Mouse (Mus musculus): ENCODE data around the gene Ghrhr.
A peak's percentile ranks its signal among the peaks of the same experiment; 100 is the strongest.

Gene Ghrhr

GRCm38 (mm10) chr6:55376076-55376475, at the start of gene Ghrhr:
Gene Ghrhr (plus strand): TSS chr6:55376295.
- no peak for DNase-seq (ENCODE audit: low spot score)

DNA sequence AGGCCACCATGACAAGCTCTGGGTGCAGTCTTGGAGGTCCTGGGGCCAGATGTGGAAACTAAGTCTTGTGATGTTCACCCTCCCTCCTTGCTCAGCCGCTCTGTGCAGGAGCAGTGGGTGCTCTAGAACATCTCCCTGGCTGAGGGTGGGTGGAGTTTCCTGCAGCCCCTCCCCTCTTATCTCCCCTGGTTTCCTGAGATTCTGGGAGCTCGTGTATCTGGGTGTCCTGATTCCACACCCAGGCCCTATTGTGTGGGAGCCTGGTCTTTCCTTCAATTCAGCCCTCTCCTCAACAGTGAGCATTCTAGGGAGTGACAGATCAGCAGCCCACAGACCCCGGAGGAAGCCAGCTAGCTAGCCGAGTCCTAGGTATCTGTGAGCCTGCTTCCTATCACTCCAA, 49.8 kb upstream of the Ghrhr start:
- no peak for DNase-seq (ENCODE audit: low spot score)

DNA sequence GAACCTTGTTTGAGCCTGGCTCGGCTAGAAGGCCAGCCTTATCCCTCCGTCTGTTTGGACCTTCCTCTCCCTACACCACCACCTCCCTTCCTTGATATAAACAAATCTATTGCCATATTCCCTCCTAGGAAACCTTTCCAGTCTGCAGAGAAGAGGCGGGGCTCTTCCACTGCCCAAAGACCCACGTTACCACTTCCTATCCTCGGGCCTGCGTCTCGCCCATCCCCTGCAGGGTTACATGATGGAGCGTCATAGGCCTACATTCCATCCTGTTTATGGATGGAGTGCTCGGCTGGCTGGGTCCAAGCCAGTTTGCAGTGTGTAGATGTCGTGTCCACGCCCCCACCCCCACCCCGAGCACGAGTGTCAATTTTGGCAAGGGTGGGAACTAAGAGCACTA, 48.8 kb upstream of the Ghrhr start:
- no peak for DNase-seq (ENCODE audit: low spot score)

DNA sequence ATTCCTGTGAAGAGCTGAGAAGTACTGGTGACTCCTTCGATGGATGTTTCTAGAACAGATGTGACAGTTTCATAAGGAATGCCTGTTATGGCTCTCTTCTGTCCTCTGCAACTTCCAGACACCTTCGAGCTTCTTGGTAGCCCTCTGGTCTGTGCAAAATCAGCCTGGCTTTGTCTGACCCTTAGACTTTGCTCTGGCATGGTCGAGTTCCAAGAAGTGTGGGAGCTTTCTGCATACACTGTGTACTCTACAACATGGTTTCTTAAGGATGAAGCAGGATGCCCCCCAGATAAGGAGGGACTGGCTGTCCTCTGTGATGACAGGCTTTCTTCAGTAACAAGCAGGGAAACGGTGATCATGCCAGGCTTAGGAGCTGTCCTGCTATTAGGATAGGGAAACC, 47.9 kb upstream of the Ghrhr start:
- DNase-seq (ENCODE audit: low spot score): no peak

GRCm38 (mm10) chr6:55331315-55331714, 44.8 kb upstream of the Ghrhr start:
- no peak for DNase-seq (ENCODE audit: low spot score)

DNA sequence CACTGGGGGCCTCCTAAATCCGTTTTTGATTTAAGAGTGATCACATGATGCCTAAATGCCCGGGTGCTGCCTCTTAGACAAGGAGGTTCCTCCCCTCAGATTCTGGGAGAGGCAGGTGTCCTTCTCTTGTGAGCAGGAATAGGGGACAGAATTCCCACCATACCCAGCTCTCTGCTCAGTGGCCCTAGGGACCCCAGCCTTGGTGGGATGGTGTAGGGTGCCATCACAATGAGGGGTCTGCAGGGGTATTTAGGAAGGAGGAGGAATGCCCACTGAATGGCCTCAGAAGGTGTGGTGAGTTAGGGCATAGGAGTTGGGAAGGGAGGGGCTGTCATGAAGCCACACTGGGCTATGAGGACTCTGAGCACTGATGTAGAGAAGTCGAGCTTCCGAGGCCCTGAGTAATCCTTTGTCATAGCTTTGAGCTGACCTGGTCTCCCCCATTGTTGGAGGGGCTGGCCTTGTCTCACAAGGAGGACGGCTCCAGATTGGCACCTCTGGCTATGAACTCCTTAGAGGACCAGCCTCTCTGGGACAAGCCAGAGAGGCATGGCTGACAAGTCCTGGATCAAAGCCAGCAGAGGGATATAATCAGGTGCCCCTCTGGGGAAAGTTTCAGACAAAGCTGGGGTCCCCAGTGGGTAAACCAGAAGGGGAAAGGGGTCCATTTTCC, 43.9 kb upstream of the Ghrhr start:
- no peak for DNase-seq (ENCODE audit: low spot score)

DNA sequence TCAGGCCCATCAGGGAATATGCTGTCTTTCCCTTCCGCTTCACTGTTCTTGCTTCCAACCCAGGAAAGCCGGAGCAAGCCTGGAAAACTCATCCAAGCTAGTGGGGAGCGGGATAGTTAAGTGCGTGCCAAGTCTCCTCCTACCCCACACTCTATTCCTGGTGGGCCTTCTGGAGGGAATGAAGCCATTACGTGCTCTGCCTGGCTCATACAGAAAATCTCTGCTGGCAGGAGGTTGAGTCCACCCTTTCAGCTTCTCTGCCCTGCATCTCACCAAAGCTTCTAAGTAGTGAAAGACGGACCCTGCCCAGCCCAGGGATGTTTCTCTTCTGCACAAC, 43.4 kb upstream of the Ghrhr start:
- no peak for DNase-seq (ENCODE audit: low spot score)

GRCm38 (mm10) chr6:55335989-55336514, 40.0 kb upstream of the Ghrhr start, which contains the start of gene Aqp1:
Gene Aqp1 (plus strand): TSS chr6:55336432.
- DNase-seq (ENCODE audit: low spot score): peak; percentile 54

DNA sequence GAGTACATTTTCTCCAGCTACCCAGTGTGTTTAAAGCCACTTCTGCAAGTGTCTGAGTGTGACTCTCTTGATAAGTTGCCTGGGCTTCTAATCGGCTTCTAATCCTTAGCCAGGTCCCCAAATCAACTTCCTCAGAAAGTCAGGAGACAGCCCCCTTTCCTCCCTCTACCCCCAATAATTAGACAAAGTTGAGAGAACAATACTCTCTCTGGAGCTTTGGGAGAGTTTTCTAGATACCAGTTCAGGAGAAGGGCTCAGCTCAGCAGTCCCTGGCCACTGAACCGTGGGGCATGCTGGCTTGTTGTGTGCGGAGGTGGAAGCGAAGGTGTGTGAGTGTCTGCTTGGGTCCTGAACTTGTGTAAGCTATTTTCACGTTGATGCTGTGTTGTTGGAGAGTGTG, 38.9 kb upstream of the Ghrhr start:
- no peak for DNase-seq (ENCODE audit: low spot score)

GRCm38 (mm10) chr6:55338077-55338476, 38.0 kb upstream of the Ghrhr start:
- DNase-seq (ENCODE audit: low spot score): no peak

DNA sequence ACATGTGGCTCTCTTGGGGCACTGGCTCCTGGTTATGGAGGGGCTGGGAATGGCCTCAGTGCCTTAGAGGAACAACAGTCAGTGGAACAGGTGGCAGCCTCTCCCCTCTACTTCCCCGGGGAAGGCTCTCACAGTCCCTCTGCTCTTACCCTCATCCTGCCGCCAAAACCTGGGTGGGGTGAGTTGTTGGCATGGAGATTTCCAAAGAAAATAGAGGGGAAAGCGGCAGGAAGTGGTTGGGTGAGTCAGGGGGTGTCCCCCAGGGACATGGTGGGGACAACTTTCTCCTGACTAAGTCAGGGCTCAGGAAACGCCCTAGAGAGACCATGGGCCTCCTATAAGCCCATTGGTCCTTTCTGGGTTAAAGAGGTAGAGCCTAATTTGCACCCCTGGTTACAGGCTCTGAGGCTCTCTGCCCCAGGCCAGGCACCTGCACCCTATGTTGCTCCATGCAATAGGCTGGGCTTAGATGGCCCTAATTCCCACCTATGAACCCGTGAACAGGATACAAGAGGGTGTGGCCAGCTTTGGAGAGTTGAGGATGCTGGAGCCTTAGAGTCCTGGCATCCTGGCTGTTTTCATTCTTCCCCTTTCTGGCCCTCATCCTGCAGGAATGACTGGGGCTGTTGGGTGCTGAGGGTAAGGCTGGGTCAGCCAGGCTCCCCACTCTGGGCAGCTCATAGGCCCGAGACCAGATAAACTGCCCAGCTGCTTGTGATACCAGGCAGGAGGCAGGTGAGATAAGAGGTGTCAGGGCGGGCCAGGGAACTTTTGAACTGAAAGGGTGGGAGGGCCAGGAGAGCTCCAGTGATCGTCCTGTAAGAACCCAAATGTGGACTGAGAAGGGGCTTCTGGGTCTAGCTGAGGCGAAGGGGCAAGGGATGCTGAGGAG, 36.9 kb upstream of the Ghrhr start:
- no peak for DNase-seq (ENCODE audit: low spot score)

GRCm38 (mm10) chr6:55341688-55342087, 34.4 kb upstream of the Ghrhr start:
- DNase-seq (ENCODE audit: low spot score): no peak

GRCm38 (mm10) chr6:55342328-55342727, 33.8 kb upstream of the Ghrhr start:
- DNase-seq (ENCODE audit: low spot score): no peak

DNA sequence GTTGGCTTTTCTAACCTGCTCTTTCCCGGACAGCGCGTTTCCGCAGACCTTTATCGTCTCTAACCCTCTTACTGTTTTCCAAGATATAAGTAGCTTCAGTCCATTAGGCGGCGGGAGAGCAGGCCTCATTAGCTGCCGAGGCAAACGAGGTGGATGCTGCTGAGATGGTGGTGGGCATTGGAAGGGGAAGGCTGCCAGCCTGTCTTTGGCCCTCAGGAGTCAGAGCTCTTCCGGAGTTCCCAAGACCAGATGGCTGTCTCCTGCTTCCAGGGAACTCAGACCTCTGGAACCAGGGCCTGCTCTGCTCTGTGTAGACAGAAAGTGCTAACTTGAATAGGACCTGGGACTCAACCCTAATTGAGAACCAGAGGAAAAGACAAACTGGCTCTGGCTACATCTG, 32.6 kb upstream of the Ghrhr start:
- DNase-seq (ENCODE audit: low spot score): no peak

DNA sequence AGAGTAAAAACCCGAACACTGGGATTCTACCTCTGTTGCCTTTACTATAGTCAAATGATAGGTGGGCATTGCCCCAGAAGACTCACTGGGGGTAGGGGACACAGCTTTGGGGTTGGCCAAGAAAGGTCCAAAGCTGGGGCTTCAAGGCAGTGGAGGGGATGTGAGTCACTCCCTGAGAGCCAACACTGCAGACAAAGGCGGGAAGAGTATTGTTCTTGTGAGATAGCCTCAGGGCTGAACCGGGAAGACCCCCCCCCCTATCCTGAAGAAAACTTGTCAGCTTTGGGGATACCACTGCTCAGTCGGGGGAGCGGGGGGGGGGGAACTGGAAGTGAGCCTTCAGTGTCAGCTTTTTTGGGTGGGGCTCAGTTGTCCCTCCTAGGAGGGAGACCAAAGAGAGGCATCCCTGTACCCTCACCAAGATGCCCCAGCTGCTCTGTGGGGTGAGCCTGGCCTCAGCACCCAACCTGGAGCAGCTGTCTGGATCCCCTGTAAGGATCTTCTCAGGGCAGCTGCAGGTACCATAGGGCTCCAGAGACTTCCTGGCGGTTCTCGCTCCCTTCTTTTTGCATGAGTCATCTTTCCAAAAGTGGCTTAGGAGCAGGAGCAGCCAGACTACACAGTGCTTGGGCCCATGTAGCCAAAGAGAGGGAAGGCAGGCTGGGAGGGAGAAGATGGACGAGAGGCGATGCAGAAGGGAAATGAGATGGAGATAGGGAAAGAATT, 31.6 kb upstream of the Ghrhr start:
- DNase-seq (ENCODE audit: low spot score): no peak

DNA sequence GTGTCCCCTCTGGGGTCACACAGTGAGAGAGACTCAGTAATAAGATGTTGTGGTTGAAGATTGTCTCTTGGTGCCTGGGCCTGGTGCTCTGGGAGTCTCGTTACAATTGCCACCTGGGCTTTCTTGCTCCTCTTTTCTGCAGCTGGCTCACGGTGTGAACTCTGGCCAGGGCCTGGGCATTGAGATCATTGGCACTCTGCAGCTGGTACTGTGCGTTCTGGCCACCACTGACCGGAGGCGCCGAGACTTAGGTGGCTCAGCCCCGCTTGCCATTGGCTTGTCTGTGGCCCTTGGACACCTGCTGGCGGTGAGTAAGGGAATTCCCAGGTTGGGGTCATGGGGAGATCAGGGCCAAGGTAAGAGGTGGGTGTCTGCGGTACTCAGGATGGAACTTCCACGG, 30.8 kb upstream of the Ghrhr start:
- DNase-seq (ENCODE audit: low spot score): no peak

- DNase-seq (ENCODE audit: low spot score): peak; percentile 40
Measured at GRCm38 (mm10) chr6:55346491-55346890, 29.6 kb upstream of the Ghrhr start.

DNA sequence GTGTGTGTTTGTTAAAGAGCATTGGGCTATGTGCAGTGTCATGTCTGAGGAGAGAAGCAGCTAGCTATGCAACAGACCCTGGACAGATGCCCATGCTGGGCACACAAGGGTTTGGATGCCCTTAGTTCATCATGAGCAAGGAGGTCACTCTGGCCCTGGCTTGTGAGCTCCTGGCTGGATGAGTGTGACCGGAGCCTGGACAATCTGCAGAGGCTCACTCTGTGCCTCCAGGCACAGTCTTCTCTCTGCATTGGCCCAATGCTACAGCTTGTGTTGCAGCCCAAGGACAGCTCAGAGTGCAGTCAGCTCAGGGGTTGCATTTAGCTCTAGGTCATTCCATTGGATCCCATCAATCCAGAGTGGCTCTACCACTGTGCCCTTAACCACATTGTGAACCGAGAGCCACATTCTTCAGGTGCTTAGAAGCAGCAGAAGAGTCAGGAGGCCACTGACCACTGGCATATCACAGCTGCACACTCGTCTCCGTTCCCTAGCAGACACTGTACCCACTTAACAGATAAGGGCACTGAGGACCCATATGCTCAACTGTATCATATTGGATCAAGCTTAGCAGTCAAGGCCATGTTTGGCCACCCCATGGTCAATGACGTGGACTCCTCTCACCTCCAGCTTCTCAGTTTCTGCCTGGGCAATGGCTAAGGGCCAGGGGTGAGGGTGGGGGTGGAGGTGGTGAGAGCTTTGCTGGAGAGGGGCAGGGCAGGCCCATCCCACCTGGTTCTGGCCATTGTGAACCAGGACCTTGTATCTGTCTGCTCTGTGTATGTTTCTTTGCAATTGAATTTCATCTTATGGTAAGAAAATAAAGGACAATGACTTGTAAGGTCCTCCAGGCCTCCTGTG, 28.2 kb upstream of the Ghrhr start:
- peak; percentile 36 for DNase-seq (ENCODE audit: low spot score)

DNA sequence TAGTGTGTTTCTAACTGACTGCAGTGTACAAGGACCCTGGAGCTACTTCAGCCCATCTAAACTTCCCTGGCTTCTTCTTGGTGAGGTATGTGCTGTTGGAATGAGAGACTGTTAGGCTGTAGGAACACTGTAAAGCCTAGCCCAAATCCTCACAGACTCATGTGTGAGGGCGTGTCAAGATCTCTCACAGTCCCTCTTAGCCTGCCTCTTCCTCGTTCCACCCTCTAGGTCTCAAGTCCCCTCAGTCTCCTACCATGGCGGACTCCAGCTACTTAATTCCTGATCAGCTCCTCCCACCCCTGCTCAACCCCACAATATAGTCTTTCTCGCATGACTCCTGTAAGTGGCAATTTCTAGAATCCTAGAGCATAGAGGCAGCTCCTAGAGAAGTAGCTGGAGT, 26.9 kb upstream of the Ghrhr start:
- DNase-seq (ENCODE audit: low spot score): peak; percentile 14

DNA sequence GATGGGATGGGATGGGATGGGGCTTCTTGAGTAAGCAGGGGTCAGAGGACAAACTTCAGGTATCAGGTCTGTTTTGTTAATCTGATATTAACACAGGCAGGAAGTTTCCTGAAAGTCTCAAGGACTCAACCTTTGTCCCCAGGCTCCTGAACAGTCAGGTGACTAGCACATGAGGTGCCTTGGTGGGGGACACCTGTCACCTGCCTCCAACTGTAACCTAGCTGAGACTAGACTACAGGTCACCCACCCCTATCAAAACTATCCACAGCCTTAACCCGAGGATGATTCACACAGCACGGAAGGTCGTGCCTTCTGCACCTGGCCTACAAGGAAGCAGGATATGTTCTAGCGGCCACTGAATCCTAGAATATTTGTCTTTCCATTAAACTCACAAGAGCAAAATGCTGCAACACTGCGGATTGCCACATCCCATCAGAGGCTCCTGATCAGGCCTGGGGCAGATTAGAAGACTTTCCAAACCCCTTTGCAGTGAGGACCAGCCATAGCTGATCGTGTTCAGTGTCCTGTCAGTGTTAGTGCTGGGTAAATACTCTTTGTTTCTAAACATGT, 25.6 kb upstream of the Ghrhr start:
- DNase-seq (ENCODE audit: low spot score): peak; percentile 19

GRCm38 (mm10) chr6:55351712-55352111, 24.4 kb upstream of the Ghrhr start:
- DNase-seq (ENCODE audit: low spot score): peak; percentile 37

All from testis, postnatal 10 days (tissue).